Mouse (Mus musculus): ENCODE data around the gene Cmss1. TPM values are rescaled to one million over a fixed set of nuclear protein-coding genes. Genes with fewer than 3 reads are reported as not detected.

Cmss1 gene
- polyA plus RNA-seq, 1 experiment from 2014 or later: 58.1 TPM

- Histone ChIP-seq H3K9ac (replicated peaks) (no peak overlapping the region), H3K4me1 (replicated peaks) (no peaks in the 10 kb centered on the region; the same call in none of the 2 replicates), H3K36me3 (no peaks in the 10 kb centered on the region), H3K9me3 (no peaks in the 10 kb centered on the region), H3K27ac (no peak overlapping the region), H3K4me2 (no peak overlapping the region), H3K27me3 (no peaks in the 10 kb centered on the region), H3K4me3 (replicated peaks) (no peak overlapping the region)
- 69% methylated on average over 4 of the region's 4 CpGs for WGBS
- ATAC-seq (ENCODE audit: insufficient number of reproducible peaks, insufficient read depth, low FRiP score, low TSS enrichment, low read depth): no peak
Observed at GRCm38 (mm10) chr16:57514371-57514770, 92.3 kb downstream of the Cmss1 start.

GRCm38 (mm10) chr16:57513562-57513961 lies 93.1 kb downstream of the Cmss1 start:
- H3K4me2 ChIP-seq: no peak overlapping the region
- no peak overlapping the region for H3K4me3 ChIP-seq (replicated peaks)
- ATAC-seq (ENCODE audit: insufficient number of reproducible peaks, insufficient read depth, low FRiP score, low TSS enrichment, low read depth): no peak
- H3K36me3 ChIP-seq: no peaks in the 10 kb centered on the region
- no peaks in the 10 kb centered on the region; the same call in 1 of the 2 replicates for H3K4me1 ChIP-seq (replicated peaks)
- H3K27me3 ChIP-seq: no peaks in the 10 kb centered on the region
- H3K9ac ChIP-seq (replicated peaks): no peak overlapping the region
- H3K27ac ChIP-seq: no peak overlapping the region
- H3K9me3 ChIP-seq: no peaks in the 10 kb centered on the region
- 78% methylated on average over 7 of the region's 7 CpGs for WGBS

GRCm38 (mm10) chr16:57509099-57509498 lies 97.6 kb downstream of the Cmss1 start:
- no peak overlapping the region for H3K4me2 ChIP-seq
- H3K27ac ChIP-seq: no peak overlapping the region
- no peaks in the 10 kb centered on the region for H3K36me3 ChIP-seq
- H3K4me1 ChIP-seq (replicated peaks): no peaks in the 10 kb centered on the region
- WGBS: 90% methylated on average over 3 of the region's 3 CpGs
- no peak overlapping the region for H3K9ac ChIP-seq (replicated peaks)
- H3K9me3 ChIP-seq: no peaks in the 10 kb centered on the region
- no peaks in the 10 kb centered on the region for H3K27me3 ChIP-seq
- H3K4me3 ChIP-seq (replicated peaks): no peak overlapping the region
- ATAC-seq (ENCODE audit: insufficient number of reproducible peaks, insufficient read depth, low FRiP score, low TSS enrichment, low read depth): no peak

- Histone ChIP-seq H3K4me2 (no peak overlapping the region), H3K4me1 (replicated peaks) (no peaks in the 10 kb centered on the region), H3K27ac (no peak overlapping the region), H3K27me3 (no peaks in the 10 kb centered on the region), H3K36me3 (no peaks in the 10 kb centered on the region), H3K4me3 (replicated peaks) (no peak overlapping the region), H3K9me3 (no peaks in the 10 kb centered on the region), H3K9ac (replicated peaks) (no peak overlapping the region)
- ATAC-seq (ENCODE audit: insufficient number of reproducible peaks, insufficient read depth, low FRiP score, low TSS enrichment, low read depth): no peak
- WGBS: 90% methylated on average over 1 of the region's 1 CpGs
Observed at GRCm38 (mm10) chr16:57508351-57508750, 98.3 kb downstream of the Cmss1 start.

GRCm38 (mm10) chr16:57506133-57506532 lies 100.5 kb downstream of the Cmss1 start:
- Histone ChIP-seq H3K4me1 (replicated peaks) (no peaks in the 10 kb centered on the region), H3K36me3 (no peaks in the 10 kb centered on the region), H3K27me3 (no peaks in the 10 kb centered on the region), H3K4me3 (replicated peaks) (no peak overlapping the region), H3K27ac (no peak overlapping the region), H3K9me3 (no peaks in the 10 kb centered on the region), H3K4me2 (no peak overlapping the region), H3K9ac (replicated peaks) (no peak overlapping the region)
- ATAC-seq (ENCODE audit: insufficient number of reproducible peaks, insufficient read depth, low FRiP score, low TSS enrichment, low read depth): no peak
- 52% methylated on average over 6 of the region's 6 CpGs for WGBS

- Histone ChIP-seq H3K9me3 (no peaks in the 10 kb centered on the region), H3K4me3 (replicated peaks) (no peak overlapping the region), H3K27me3 (no peaks in the 10 kb centered on the region), H3K4me2 (no peak overlapping the region), H3K9ac (replicated peaks) (no peak overlapping the region), H3K36me3 (no peaks in the 10 kb centered on the region), H3K27ac (no peak overlapping the region), H3K4me1 (replicated peaks) (no peaks in the 10 kb centered on the region)
- 94% methylated on average over 4 of the region's 4 CpGs for WGBS
- ATAC-seq (ENCODE audit: insufficient number of reproducible peaks, insufficient read depth, low FRiP score, low TSS enrichment, low read depth): no peak
Observed at GRCm38 (mm10) chr16:57504728-57505127, 101.9 kb downstream of the Cmss1 start.

GRCm38 (mm10) chr16:57502761-57503160 lies 103.9 kb downstream of the Cmss1 start:
- H3K27me3 ChIP-seq: no peaks in the 10 kb centered on the region
- no peak for ATAC-seq (ENCODE audit: insufficient number of reproducible peaks, insufficient read depth, low FRiP score, low TSS enrichment, low read depth)
- no peak overlapping the region for H3K9ac ChIP-seq (replicated peaks)
- H3K9me3 ChIP-seq: no peaks in the 10 kb centered on the region
- H3K4me2 ChIP-seq: no peak overlapping the region
- 38% methylated on average over 5 of the region's 5 CpGs for WGBS
- H3K36me3 ChIP-seq: no peaks in the 10 kb centered on the region
- H3K27ac ChIP-seq: no peak overlapping the region
- H3K4me3 ChIP-seq (replicated peaks): no peak overlapping the region
- no peaks in the 10 kb centered on the region for H3K4me1 ChIP-seq (replicated peaks)

- Histone ChIP-seq H3K9ac (replicated peaks) (no peak overlapping the region), H3K9me3 (no peaks in the 10 kb centered on the region), H3K27me3 (no peaks in the 10 kb centered on the region), H3K4me2 (no peak overlapping the region), H3K27ac (no peak overlapping the region), H3K4me1 (replicated peaks) (no peaks in the 10 kb centered on the region), H3K4me3 (replicated peaks) (no peak overlapping the region), H3K36me3 (no peaks in the 10 kb centered on the region)
- 48% methylated on average over 2 of the region's 2 CpGs for WGBS
- ATAC-seq (ENCODE audit: insufficient number of reproducible peaks, insufficient read depth, low FRiP score, low TSS enrichment, low read depth): no peak
Observed at GRCm38 (mm10) chr16:57502230-57502629, 104.4 kb downstream of the Cmss1 start.

GRCm38 (mm10) chr16:57500851-57501250 lies 105.8 kb downstream of the Cmss1 start:
- Histone ChIP-seq H3K36me3 (no peaks in the 10 kb centered on the region), H3K27ac (no peak overlapping the region), H3K9me3 (no peaks in the 10 kb centered on the region), H3K27me3 (no peaks in the 10 kb centered on the region), H3K9ac (replicated peaks) (no peak overlapping the region), H3K4me1 (replicated peaks) (0 out of 2 replicates have a peak, but pooled peaks cover 3% of the 10 kb centered on the region), H3K4me3 (replicated peaks) (no peak overlapping the region), H3K4me2 (no peak overlapping the region)
- no peak for ATAC-seq (ENCODE audit: insufficient number of reproducible peaks, insufficient read depth, low FRiP score, low TSS enrichment, low read depth)
- 64% methylated on average over 3 of the region's 3 CpGs for WGBS

- no peaks in the 10 kb centered on the region for H3K9me3 ChIP-seq
- no peak overlapping the region for H3K27ac ChIP-seq
- no peak overlapping the region for H3K9ac ChIP-seq (replicated peaks)
- no peak overlapping the region for H3K4me2 ChIP-seq
- no peaks in the 10 kb centered on the region for H3K27me3 ChIP-seq
- H3K4me3 ChIP-seq (replicated peaks): no peak overlapping the region
- WGBS: 76% methylated on average over 10 of the region's 10 CpGs
- H3K4me1 ChIP-seq (replicated peaks): 0 out of 2 replicates have a peak, but pooled peaks cover 3% of the 10 kb centered on the region
- H3K36me3 ChIP-seq: no peaks in the 10 kb centered on the region
- ATAC-seq (ENCODE audit: insufficient number of reproducible peaks, insufficient read depth, low FRiP score, low TSS enrichment, low read depth): no peak
Observed at GRCm38 (mm10) chr16:57496437-57497173, 110.1 kb downstream of the Cmss1 start.

- ATAC-seq (ENCODE audit: insufficient number of reproducible peaks, insufficient read depth, low FRiP score, low TSS enrichment, low read depth): no peak
- H3K27me3 ChIP-seq: no peaks in the 10 kb centered on the region
- H3K9ac ChIP-seq (replicated peaks): no peak overlapping the region
- WGBS: 78% methylated on average over 10 of the region's 10 CpGs
- 0 out of 2 replicates have a peak, but pooled peaks cover 3% of the 10 kb centered on the region for H3K4me1 ChIP-seq (replicated peaks)
- no peaks in the 10 kb centered on the region for H3K36me3 ChIP-seq
- H3K9me3 ChIP-seq: no peaks in the 10 kb centered on the region
- no peak overlapping the region for H3K27ac ChIP-seq
- H3K4me2 ChIP-seq: no peak overlapping the region
- H3K4me3 ChIP-seq (replicated peaks): no peak overlapping the region
Observed at GRCm38 (mm10) chr16:57495476-57496203, 111.0 kb downstream of the Cmss1 start.
